Mouse (Mus musculus) small intestine, adult 2 months (tissue): ENCODE results near the gene Gmfb. TPM values are rescaled to one million over a fixed set of nuclear protein-coding genes. Genes with fewer than 3 reads are reported as not detected.

ENCODE experiments used
- H3K27ac ChIP-seq: fragments of 200-500 bp; 2 replicates; pipeline ENCODE4 v1.5.1; 2012; ENCODE audit warnings: low read depth, low read length, control low read depth, inconsistent platforms; ENCODE audit not compliant: insufficient read depth
- H3K27me3 ChIP-seq: fragments of 200-500 bp; 2 replicates; pipeline ENCODE4 v1.6.1; 2012; ENCODE audit warnings: mild to moderate bottlenecking, moderate library complexity, low read length, inconsistent platforms; ENCODE audit not compliant: control insufficient read depth, insufficient read depth
- H3K36me3 ChIP-seq: fragments of 200-500 bp; 2 replicates; pipeline ENCODE4 v1.6.1; 2012; ENCODE audit warnings: mild to moderate bottlenecking, low read length, control low read depth, inconsistent platforms; ENCODE audit not compliant: control insufficient read depth, insufficient read depth
- H3K4me1 ChIP-seq: fragments of 200-500 bp; 2 replicates; pipeline ENCODE4 v1.6.1; 2012; ENCODE audit warnings: low read length, inconsistent platforms, mixed read lengths; ENCODE audit not compliant: control insufficient read depth, insufficient read depth, insufficient read length
- H3K4me3 ChIP-seq: fragments of 200-500 bp; 2 replicates; pipeline ENCODE4 v1.5.1; 2012; ENCODE audit warnings: low read depth, mild to moderate bottlenecking, control low read depth, inconsistent platforms, low read length, moderate library complexity
- CTCF ChIP-seq: fragments of 200-500 bp; IDR thresholded peaks from 2 replicates; pipeline ENCODE4 v1.5.1; 2012; ENCODE audit warnings: low read depth, mild to moderate bottlenecking, control low read depth, inconsistent platforms, low read length, moderate library complexity, mixed read lengths; ENCODE audit not compliant: insufficient replicate concordance, insufficient read length; ENCODE audit errors: extremely low read depth
- POLR2A ChIP-seq: fragments of 200-500 bp; IDR thresholded peaks from 2 replicates; pipeline ENCODE4 v1.6.1; 2012; ENCODE audit warnings: low read depth, mild to moderate bottlenecking, control low read depth, inconsistent platforms, low read length, moderate library complexity
- WGBS: fragments of 180-500 bp; shearing (Covaris S2); methylation state at CpG from one replicate; pipeline ENCODE4 v1.1.7; 2018; 5-methylcytosine and 5-hydroxymethylcytosine counted together
- polyA plus RNA-seq: library from polyadenylated mRNA; depleted of rRNA; stranded (reverse); fragments of >200 nt; gene quantifications from 2 replicates; pipeline ENCODE4 v1.2.3, GENCODE M21; 2012

The Gmfb gene
- polyA plus RNA-seq, 1 experiment = 1.9 TPM

DNA sequence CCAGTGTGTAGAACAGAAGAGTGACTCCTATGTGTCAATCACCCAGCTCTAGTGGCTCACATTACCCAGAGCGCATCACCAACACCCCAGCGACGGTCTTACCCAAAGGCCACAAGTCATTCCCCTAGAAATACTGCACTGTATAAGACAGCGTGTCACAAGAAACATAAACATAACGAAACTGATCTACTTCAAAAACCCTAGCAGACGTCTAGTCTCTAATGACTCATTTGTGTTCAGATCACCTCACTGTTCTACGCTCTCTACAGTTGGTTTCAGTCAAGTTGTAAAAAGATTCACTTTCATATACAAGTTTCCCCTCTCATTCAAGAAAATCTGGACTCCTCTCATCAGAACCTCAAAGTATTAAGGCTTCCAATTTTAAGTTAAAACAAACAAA, 3.3 kb downstream of the Gmfb start:
- Histone ChIP-seq H3K27ac (no peak overlapping the region), H3K4me1 (peaks cover 4% of the 10 kb centered on the region; the same call in 1 of the 2 replicates), H3K4me3 (no peak overlapping the region), H3K27me3 (no peaks in the 10 kb centered on the region), H3K36me3 (peaks cover 16% of the 10 kb centered on the region)
- TF ChIP-seq POLR2A (no peak), CTCF (no peak)
- 86% methylated on average over 7 of the region's 7 CpGs for whole genome bisulfite sequencing

GRCm38 (mm10) chr14:46816916-46817622, 5.0 kb downstream of the Gmfb start:
- peaks cover 4% of the 10 kb centered on the region; the same call in 1 of the 2 replicates for H3K4me1 ChIP-seq
- no peak overlapping the region for H3K4me3 ChIP-seq
- no peak for TF ChIP-seq CTCF
- no peak for TF ChIP-seq POLR2A
- WGBS = 66% methylated on average over 8 of the region's 8 CpGs
- peaks cover 28% of the 10 kb centered on the region for H3K36me3 ChIP-seq
- H3K27me3 ChIP-seq = no peaks in the 10 kb centered on the region
- no peak overlapping the region for H3K27ac ChIP-seq

- no peak overlapping the region for H3K4me3 ChIP-seq
- H3K27me3 ChIP-seq = no peaks in the 10 kb centered on the region
- peaks cover 4% of the 10 kb centered on the region; the same call in 1 of the 2 replicates for H3K4me1 ChIP-seq
- H3K27ac ChIP-seq = no peak overlapping the region
- H3K36me3 ChIP-seq = peaks cover 36% of the 10 kb centered on the region
- TF ChIP-seq POLR2A (no peak), CTCF (no peak)
- WGBS = 95% methylated on average over 6 of the region's 6 CpGs
Observed at GRCm38 (mm10) chr14:46815640-46816039, 6.4 kb downstream of the Gmfb start.

DNA sequence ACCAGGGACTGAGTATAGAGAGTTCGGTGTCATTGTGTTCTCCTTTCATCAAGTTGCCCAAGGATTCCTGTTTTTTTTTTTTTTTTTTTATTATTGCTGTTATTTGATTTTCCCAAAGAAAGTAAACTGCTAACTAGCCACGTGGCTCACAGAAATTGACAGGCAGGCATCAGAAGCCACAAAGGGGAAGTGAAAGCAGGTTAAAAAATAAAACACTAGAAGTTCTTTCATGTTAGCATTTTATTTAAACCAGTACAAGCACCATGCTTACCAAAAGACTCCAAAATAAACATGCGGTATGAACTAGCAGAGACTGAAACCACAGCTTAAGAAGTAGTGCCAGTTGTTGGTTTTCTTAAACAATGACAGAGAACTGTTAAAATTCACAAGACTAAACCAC, 14.1 kb downstream of the Gmfb start:
- TF ChIP-seq POLR2A = no peak
- TF ChIP-seq CTCF = no peak
- WGBS = 64% methylated on average over 3 of the region's 3 CpGs
- Histone ChIP-seq H3K4me3 (no peak overlapping the region), H3K4me1 (no peaks in the 10 kb centered on the region; the same call in 1 of the 2 replicates), H3K36me3 (peaks cover 30% of the 10 kb centered on the region), H3K27me3 (no peaks in the 10 kb centered on the region), H3K27ac (no peak overlapping the region)

- TF ChIP-seq POLR2A (no peak), CTCF (no peak)
- no peaks in the 10 kb centered on the region; the same call in 1 of the 2 replicates for H3K4me1 ChIP-seq
- no peaks in the 10 kb centered on the region for H3K27me3 ChIP-seq
- no peak overlapping the region for H3K27ac ChIP-seq
- peaks cover 19% of the 10 kb centered on the region for H3K36me3 ChIP-seq
- H3K4me3 ChIP-seq = no peak overlapping the region
- WGBS = 87% methylated on average over 5 of the region's 5 CpGs
Observed at GRCm38 (mm10) chr14:46806186-46806585, 15.9 kb downstream of the Gmfb start.

DNA sequence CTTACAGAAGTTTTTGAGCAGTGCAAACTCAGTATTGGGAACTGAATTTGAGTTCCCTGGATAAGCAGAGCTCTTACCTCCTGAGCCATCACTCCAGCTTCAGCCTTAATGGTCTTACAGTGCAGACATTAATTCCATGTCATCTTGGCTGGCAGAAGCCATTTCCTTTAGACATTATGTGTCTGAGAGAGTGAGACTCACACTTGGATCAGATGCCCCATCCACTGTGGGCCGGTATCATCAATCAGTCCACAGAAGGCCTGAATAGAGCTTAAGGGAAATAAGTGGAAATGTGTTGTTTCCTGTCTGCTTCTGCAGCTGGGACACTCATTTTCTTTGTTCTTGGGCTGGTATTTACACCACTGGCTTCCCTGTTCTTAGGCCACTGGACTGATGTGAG, 18.3 kb downstream of the Gmfb start:
- H3K4me1 ChIP-seq = no peaks in the 10 kb centered on the region; the same call in 1 of the 2 replicates
- no peak overlapping the region for H3K27ac ChIP-seq
- no peaks in the 10 kb centered on the region for H3K27me3 ChIP-seq
- no peak overlapping the region for H3K4me3 ChIP-seq
- WGBS = 87% methylated on average over 1 of the region's 1 CpGs
- H3K36me3 ChIP-seq = peaks cover 8% of the 10 kb centered on the region
- no peak for TF ChIP-seq CTCF
- TF ChIP-seq POLR2A = no peak

DNA sequence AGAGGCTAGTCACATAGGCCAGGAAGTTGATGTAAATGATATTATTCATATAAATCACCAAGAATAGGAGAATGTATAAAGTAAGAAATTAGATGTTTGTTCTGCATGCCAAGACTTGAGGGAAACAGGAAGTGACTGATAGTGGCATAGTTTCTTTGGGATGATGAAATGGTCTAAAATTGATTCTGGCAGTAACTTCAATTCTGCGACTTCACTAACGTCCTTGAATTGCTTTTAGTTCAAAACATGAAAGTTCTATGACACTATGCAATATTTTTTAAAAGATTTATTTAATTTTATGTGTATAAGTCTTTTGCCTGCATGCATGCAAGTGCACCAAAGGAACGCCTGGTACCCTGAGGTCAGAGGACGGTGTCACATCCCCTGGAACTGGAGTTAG, 18.8 kb downstream of the Gmfb start:
- H3K36me3 ChIP-seq = peaks cover 8% of the 10 kb centered on the region
- H3K27ac ChIP-seq = no peak overlapping the region
- WGBS = 82% methylated on average over 4 of the region's 4 CpGs
- H3K27me3 ChIP-seq = no peaks in the 10 kb centered on the region
- TF ChIP-seq CTCF (no peak), POLR2A (no peak)
- no peaks in the 10 kb centered on the region; the same call in 1 of the 2 replicates for H3K4me1 ChIP-seq
- H3K4me3 ChIP-seq = no peak overlapping the region
